Mouse (Mus musculus): ENCODE measurements at regions not wholly inside any gene's neighbourhood (a gene's known extent, or its start where the extent isn't known, plus 50 kb on each side); places are given as distances from the start of the nearest gene placed in this dataset.
A peak's percentile ranks its signal among the peaks of the same experiment; 100 is the strongest.
"Not testable (repeated sequence)": the region's sequence is repeated elsewhere in the genome, so short reads cannot be mapped to it uniquely, and the experiment has no call there.

DNA sequence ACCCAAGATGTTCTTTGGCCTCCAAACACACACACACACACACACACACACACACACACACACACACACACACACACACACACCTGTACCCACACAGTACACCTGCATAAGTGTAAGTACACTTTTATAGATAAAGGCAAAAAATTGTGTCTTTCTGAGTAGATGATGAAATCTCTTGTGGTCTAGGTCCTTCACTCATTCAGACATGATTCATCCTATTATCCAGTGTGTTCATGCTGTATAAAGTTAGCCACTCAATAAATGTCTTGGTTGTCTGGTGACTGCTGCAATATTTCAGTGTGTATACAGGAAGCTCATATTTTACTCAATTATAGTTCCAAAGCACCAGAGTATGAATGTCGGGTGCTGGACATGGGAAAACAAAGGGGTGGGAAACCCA is 131.5 kb upstream of the Gm21897 start:
- Histone ChIP-seq H3K27ac (replicated peaks) (no peak overlapping the region), H3K27me3 (replicated peaks) (no peaks in the 10 kb centered on the region), H3K4me1 (no peaks in the 10 kb centered on the region), H3K4me2 (no peak overlapping the region), H3K4me3 (no peak overlapping the region), H3K36me3 (no peaks in the 10 kb centered on the region), H3K9ac (no peak overlapping the region), H3K9me3 (0 out of 2 replicates have a peak, but pooled peaks cover 4% of the 10 kb centered on the region)
- ATAC-seq (ENCODE audit: extremely low read depth, insufficient number of reproducible peaks, low FRiP score, low TSS enrichment), result no peak
- 83% methylated on average over 1 of the region's 1 CpGs for WGBS

DNA sequence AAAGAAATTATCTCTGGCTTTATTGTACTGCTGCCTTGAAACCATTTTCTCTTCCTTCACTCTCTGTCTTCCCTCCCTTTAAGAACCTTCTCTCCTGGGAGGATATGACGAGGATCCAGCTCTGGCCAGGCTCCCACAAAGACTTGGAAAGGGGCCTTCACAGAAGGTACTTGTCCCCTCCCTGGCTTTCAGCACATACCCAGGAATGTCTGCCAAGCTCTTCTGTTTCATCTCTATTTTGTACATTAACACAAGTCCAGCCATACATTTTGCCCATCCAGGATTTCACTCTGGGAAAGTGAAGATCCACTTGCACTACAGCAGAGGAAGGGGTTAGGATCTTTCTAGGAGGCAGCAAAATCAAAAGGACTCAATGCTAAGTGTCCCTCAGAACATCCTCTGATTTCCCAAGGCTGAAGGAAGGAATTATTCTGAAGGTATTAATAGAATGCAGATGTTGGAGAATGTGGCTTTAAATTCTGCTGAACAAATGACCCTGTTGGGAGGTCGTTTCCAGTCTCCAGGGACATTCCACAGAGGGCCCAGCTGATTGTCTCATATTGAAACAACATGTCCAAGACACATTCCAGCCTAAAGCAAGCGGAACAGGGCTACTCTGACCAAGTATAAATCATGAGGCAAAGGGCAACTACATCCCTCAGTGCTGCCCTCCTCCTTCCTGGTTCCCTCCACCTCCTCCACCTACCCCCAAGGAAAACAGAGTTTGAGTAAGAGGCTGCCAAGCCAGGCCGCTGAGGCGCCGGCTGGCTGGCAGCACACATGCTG is 122.1 kb upstream of the Gm21897 start:
- Histone ChIP-seq H3K4me3 (no peak overlapping the region), H3K4me1 (peaks cover 31% of the 10 kb centered on the region), H3K36me3 (no peaks in the 10 kb centered on the region), H3K27me3 (replicated peaks) (no peaks in the 10 kb centered on the region), H3K9ac (0 out of 2 replicates have a peak overlapping the region, but pooled peaks have one; percentile 8), H3K9me3 (no peaks in the 10 kb centered on the region), H3K27ac (replicated peaks) (peak overlapping the region; percentile 74), H3K4me2 (no peak overlapping the region)
- WGBS, result 34% methylated on average over 6 of the region's 6 CpGs
- ATAC-seq (ENCODE audit: extremely low read depth, insufficient number of reproducible peaks, low FRiP score, low TSS enrichment), result no peak

DNA sequence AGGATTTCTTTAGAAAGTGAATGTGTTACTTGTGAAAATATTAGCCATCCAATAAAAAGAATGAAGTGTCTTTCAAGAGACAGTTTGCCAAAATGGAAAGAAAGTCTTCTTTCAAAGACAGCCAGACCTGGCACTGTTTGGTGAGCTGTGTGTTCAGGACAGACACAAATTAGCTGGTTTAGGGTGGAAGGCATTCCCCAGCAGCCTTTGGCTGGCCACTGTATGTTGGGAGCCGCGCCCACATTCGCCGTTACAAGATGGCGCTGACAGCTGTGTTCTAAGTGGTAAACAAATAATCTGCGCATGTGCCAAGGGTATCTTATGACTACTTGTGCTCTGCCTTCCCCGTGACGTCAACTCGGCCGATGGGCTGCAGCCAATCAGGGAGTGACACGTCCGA is 121.3 kb upstream of the Gm21897 start:
- not testable (repeated sequence) for ATAC-seq (ENCODE audit: extremely low read depth, insufficient number of reproducible peaks, low FRiP score, low TSS enrichment); H3K4me2 ChIP-seq; H3K9ac ChIP-seq; H3K4me3 ChIP-seq; H3K27me3 ChIP-seq (replicated peaks); H3K9me3 ChIP-seq; H3K36me3 ChIP-seq
- WGBS, result 93% methylated on average over 8 of the region's 12 CpGs
- H3K4me1 ChIP-seq, result peaks cover 31% of the 10 kb centered on the region
- H3K27ac ChIP-seq (replicated peaks), result peak overlapping the region; percentile 74

DNA sequence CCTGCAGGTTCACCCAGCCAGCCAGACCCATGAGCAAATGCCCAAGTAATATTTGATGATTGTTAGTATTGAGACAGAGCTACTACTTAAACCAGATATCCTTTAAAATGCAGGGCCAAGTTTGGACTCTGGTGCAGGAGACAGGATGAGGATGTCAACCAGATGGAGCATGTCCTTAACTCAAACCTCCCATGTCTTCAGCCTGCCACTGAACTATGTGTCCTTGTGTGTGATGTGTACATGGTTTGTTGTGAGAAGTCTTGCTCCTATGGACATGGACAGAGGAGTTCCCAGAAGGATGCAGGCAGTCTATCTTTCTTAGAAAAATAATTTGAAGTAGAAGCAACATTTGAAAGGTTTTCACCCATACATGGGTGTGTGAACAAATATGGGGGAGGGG is 120.4 kb upstream of the Gm21897 start:
- Histone ChIP-seq H3K27ac (replicated peaks) (no peak overlapping the region), H3K9ac (no peak overlapping the region), H3K27me3 (replicated peaks) (no peaks in the 10 kb centered on the region), H3K9me3 (no peaks in the 10 kb centered on the region), H3K4me1 (peaks cover 31% of the 10 kb centered on the region), H3K4me2 (no peak overlapping the region), H3K4me3 (no peak overlapping the region), H3K36me3 (no peaks in the 10 kb centered on the region)
- no peak for ATAC-seq (ENCODE audit: extremely low read depth, insufficient number of reproducible peaks, low FRiP score, low TSS enrichment)

DNA sequence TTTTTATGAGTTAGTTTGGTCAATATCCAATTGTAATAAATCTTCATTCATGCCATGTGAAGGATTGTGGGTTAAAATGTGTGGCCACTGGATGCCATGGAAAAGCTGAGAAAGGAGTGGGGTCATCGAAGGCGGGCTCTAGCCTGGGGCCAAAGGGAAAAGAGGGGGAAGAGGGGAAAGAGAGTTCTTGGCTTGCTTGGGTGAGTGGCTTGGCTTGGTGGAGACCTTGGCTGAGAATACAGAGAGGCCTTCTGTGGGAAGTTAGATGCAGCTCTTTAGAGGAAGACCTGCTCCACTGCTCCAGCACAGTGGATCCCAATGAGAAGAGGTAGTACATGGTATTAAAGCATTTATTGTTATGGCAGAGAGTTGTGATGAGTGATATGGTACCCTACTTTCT is 101.3 kb upstream of the Gm21897 start:
- no peak overlapping the region for H3K27ac ChIP-seq (replicated peaks)
- ATAC-seq (ENCODE audit: extremely low read depth, insufficient number of reproducible peaks, low FRiP score, low TSS enrichment), result no peak
- H3K9ac ChIP-seq, result no peak overlapping the region
- H3K27me3 ChIP-seq (replicated peaks), result no peaks in the 10 kb centered on the region
- H3K9me3 ChIP-seq, result no peaks in the 10 kb centered on the region
- H3K4me3 ChIP-seq, result no peak overlapping the region
- 91% methylated on average over 2 of the region's 2 CpGs for WGBS
- no peak overlapping the region for H3K4me2 ChIP-seq
- H3K36me3 ChIP-seq, result no peaks in the 10 kb centered on the region
- H3K4me1 ChIP-seq, result no peaks in the 10 kb centered on the region

DNA sequence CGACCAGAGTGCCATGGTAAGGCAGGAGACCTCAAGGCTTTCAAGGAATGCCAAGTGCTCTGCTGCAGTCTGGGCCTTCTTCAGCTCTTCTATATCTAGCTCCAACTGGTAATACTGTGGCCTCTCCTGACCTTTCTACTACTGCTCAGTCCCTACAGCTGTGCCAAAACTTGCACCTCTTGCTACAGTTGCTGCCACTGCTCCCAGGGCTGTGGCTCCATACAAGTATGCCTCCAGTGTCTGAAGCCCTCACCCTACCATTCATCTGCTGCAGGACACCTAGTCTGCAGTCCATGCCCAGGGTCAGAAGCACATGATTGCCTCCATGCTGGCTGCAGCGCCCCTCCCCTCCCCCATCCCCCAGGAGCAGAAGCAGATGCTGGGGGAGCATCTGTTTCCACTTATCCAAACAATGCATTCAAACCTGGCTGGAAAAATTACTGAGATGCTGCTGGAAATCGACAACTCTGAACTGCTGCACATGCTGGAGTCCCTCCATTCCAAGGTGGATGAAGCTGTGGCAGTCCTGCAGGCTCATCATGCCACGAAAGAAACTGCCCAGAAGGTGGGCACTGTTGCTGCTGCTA is 96.2 kb upstream of the Gm21897 start:
- H3K9ac ChIP-seq, result no peak overlapping the region
- WGBS, result 62% methylated on average over 4 of the region's 4 CpGs
- H3K27me3 ChIP-seq (replicated peaks), result no peaks in the 10 kb centered on the region
- H3K4me2 ChIP-seq, result no peak overlapping the region
- no peaks in the 10 kb centered on the region for H3K9me3 ChIP-seq
- no peak overlapping the region for H3K27ac ChIP-seq (replicated peaks)
- H3K4me1 ChIP-seq, result no peaks in the 10 kb centered on the region
- no peak overlapping the region for H3K4me3 ChIP-seq
- no peaks in the 10 kb centered on the region for H3K36me3 ChIP-seq
- no peak for ATAC-seq (ENCODE audit: extremely low read depth, insufficient number of reproducible peaks, low FRiP score, low TSS enrichment)

DNA sequence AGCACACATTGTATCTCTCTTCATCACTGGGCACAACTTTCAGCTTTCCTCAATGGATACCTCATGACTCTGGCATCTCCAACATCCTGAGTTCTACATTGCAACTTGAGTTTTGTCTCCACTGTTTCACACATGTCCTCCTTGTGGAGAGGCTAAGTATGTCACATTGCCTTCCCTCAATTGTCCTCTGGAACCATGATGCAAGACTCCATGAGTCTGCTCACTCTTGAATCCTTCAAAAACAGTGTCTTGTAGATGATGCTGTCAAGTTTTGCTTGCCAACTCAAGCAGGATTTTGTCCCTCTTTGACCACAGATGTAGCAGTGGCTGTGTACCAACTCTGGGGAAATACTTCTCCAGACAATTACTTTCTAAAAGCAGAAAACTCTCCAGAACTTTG is 79.4 kb upstream of the Gm21897 start:
- Histone ChIP-seq H3K9me3 (no peaks in the 10 kb centered on the region), H3K27me3 (replicated peaks) (no peaks in the 10 kb centered on the region), H3K4me1 (no peaks in the 10 kb centered on the region), H3K9ac (no peak overlapping the region), H3K4me3 (no peak overlapping the region), H3K27ac (replicated peaks) (no peak overlapping the region), H3K36me3 (no peaks in the 10 kb centered on the region), H3K4me2 (no peak overlapping the region)
- no peak for ATAC-seq (ENCODE audit: extremely low read depth, insufficient number of reproducible peaks, low FRiP score, low TSS enrichment)

DNA sequence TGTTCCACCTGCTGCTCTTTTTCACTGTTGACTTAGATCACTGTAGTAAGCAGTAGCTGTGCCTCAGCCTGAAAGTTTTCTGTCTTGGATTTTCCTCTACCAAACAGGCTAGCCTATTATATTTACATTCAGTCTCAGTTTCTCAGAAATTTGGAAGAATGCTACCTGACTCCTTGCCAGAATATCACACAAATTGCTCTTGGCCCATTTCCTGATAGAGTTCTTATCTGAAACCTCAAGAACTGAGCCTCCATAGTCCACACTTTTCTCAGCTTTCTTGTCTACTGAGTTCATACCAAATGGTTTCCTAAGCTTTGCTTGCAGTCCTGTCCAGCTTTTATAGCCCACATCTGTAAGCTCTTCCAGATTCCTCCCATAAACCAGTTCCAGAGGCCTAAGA is 78.8 kb upstream of the Gm21897 start:
- H3K4me1 ChIP-seq, result no peaks in the 10 kb centered on the region
- ATAC-seq (ENCODE audit: extremely low read depth, insufficient number of reproducible peaks, low FRiP score, low TSS enrichment), result no peak
- no peaks in the 10 kb centered on the region for H3K36me3 ChIP-seq
- H3K4me3 ChIP-seq, result no peak overlapping the region
- H3K4me2 ChIP-seq, result no peak overlapping the region
- H3K27ac ChIP-seq (replicated peaks), result no peak overlapping the region
- no peak overlapping the region for H3K9ac ChIP-seq
- H3K9me3 ChIP-seq, result no peaks in the 10 kb centered on the region
- no peaks in the 10 kb centered on the region for H3K27me3 ChIP-seq (replicated peaks)

DNA sequence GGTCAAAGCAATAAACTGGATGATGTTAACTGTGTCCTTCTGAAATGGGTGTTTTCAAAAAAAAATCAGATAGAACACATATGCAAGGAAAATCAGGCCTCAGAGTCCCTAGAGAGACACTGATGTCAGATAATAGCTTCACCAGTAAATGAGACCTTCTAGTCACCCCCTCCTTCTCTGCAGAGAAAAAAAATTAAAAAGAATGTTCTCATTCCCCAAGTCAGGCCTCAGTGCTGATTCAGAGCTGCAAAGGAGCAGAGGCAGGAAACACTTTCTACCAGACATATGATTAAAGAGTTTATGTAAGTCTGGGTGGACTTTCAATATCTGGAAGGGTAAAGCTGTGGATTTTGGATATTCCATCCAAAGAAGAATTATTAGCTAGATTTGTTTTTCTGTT is 67.1 kb upstream of the Gm21897 start:
- H3K27me3 ChIP-seq (replicated peaks), result no peaks in the 10 kb centered on the region
- H3K9ac ChIP-seq, result no peak overlapping the region
- no peaks in the 10 kb centered on the region for H3K36me3 ChIP-seq
- ATAC-seq (ENCODE audit: extremely low read depth, insufficient number of reproducible peaks, low FRiP score, low TSS enrichment), result no peak
- no peaks in the 10 kb centered on the region for H3K9me3 ChIP-seq
- peaks cover 15% of the 10 kb centered on the region for H3K4me1 ChIP-seq
- no peak overlapping the region for H3K4me3 ChIP-seq
- H3K4me2 ChIP-seq, result no peak overlapping the region
- H3K27ac ChIP-seq (replicated peaks), result no peak overlapping the region

DNA sequence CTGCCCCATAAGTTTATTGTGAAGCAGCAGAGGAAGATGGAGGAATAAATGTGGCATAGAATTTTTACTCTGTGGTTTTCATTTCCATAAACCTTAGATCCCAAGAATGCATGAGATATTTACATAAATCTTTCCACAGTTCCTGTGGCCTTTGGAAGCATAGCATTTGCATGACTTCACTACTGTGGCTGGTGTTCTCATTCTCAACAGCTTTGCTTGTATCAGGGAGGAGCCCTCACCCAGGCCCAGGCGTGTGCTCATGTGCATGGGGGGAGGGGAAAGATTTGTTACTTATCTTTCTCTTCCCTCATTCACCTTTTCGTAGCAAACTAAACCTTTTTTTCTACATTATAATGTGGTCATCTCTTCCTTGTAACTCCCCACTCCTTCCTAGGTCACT is 65.6 kb upstream of the Gm21897 start:
- no peak overlapping the region for H3K27ac ChIP-seq (replicated peaks)
- H3K9ac ChIP-seq, result no peak overlapping the region
- no peaks in the 10 kb centered on the region for H3K27me3 ChIP-seq (replicated peaks)
- ATAC-seq (ENCODE audit: extremely low read depth, insufficient number of reproducible peaks, low FRiP score, low TSS enrichment), result no peak
- peaks cover 15% of the 10 kb centered on the region for H3K4me1 ChIP-seq
- 38% methylated on average over 2 of the region's 2 CpGs for WGBS
- no peaks in the 10 kb centered on the region for H3K9me3 ChIP-seq
- H3K36me3 ChIP-seq, result no peaks in the 10 kb centered on the region
- no peak overlapping the region for H3K4me2 ChIP-seq
- no peak overlapping the region for H3K4me3 ChIP-seq

DNA sequence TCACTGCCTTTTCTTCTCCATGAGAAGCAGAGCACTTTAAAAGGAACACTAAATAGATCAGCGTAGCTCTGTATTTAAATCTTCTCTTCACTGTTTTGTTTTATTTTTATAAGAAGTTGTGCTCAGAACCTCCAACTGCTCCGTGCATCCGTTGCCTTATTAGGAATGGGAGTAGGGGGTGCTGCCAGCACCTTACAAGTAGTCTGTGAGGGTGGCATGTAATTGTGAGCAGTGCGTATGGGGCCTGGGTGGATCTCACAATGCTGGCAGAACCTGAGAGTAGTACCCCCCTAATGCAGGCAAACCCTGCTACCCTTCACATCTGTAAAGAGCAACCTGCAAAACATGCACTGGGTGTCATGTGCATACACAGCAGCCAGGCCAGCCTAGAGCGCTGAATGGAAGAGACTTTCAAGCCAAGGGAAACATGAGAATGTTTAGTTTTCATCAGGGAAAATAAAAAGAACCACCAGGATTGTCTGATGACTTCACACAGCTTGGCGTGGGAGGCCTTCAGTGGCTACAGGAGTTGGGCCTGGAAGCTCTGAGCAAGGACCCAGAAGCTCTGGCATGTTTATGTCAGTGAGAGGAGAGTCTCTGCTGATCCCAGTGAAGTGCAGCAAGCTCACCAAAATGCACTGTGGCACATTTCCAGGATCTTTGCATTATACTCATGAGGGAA is 64.5 kb upstream of the Gm21897 start:
- Histone ChIP-seq H3K4me2 (no peak overlapping the region), H3K27me3 (replicated peaks) (no peaks in the 10 kb centered on the region), H3K27ac (replicated peaks) (peak overlapping the region; percentile 51), H3K9ac (no peak overlapping the region), H3K36me3 (no peaks in the 10 kb centered on the region), H3K4me1 (peaks cover 15% of the 10 kb centered on the region), H3K9me3 (no peaks in the 10 kb centered on the region), H3K4me3 (no peak overlapping the region)
- WGBS, result 54% methylated on average over 6 of the region's 6 CpGs
- ATAC-seq (ENCODE audit: extremely low read depth, insufficient number of reproducible peaks, low FRiP score, low TSS enrichment), result peak; percentile 31; the same call in 1 of the 2 replicates

DNA sequence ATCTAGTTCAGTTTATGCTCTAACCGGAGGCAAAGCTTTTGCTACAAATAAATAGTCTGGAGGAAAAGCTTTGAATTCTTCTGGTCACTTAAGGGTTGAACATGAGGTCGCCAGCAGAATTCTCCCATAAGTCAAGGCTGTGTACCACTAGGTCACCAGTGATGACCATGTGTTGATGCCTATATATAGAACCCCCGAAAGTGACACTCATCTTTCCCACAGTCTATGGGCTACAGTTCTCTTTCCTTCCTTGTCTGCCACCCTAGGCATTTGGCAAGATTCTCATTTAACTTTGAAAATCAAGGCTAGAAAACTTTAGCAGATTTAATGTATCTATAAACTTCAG is 63.9 kb upstream of the Gm21897 start:
- Histone ChIP-seq H3K4me1 (peaks cover 15% of the 10 kb centered on the region), H3K9ac (no peak overlapping the region), H3K4me3 (no peak overlapping the region), H3K27me3 (replicated peaks) (no peaks in the 10 kb centered on the region), H3K4me2 (no peak overlapping the region), H3K36me3 (no peaks in the 10 kb centered on the region), H3K27ac (replicated peaks) (peak overlapping the region; percentile 51), H3K9me3 (no peaks in the 10 kb centered on the region)
- WGBS, result 41% methylated on average over 3 of the region's 3 CpGs
- no peak for ATAC-seq (ENCODE audit: extremely low read depth, insufficient number of reproducible peaks, low FRiP score, low TSS enrichment)

Measured in heart, embryonic 13.5 days (tissue).